Mouse (Mus musculus) liver, adult 2 months (tissue): Measurements from ENCODE around the gene Tet3.

Experiments used
- CTCF ChIP-seq: fragments of 200-500 bp; IDR thresholded peaks from 2 replicates; pipeline ENCODE4 v1.5.1; 2011; ENCODE audit warnings: low read depth, low read length, control low read depth
- POLR2A ChIP-seq: fragments of 200-500 bp; IDR thresholded peaks from 2 replicates; pipeline ENCODE4 v1.6.1; 2011; ENCODE audit warnings: low read length, control low read depth; ENCODE audit not compliant: insufficient read depth; ENCODE audit errors: extremely low read depth

GRCm38 (mm10) chr6:83440510-83441258 is 18.2 kb downstream of the Tet3 start:
- TF ChIP-seq CTCF = no peak
- TF ChIP-seq POLR2A = no peak
